Mouse (Mus musculus) E14TG2a.4 (cell line): Measurements from ENCODE around the gene Sh3d19.
A peak's percentile ranks its signal among the peaks of the same experiment; 100 is the strongest.

Experiments
- H3K27me3 ChIP-seq: 2 replicates; pipeline ENCODE4 v1.6.1; 2014; ENCODE audit warnings: low read length, control low read depth; ENCODE audit not compliant: insufficient read depth
- H3K36me3 ChIP-seq: 2 replicates; pipeline ENCODE4 v1.6.1; 2014; ENCODE audit warnings: low read length, control low read depth; ENCODE audit not compliant: insufficient read depth
- H3K4me1 ChIP-seq: replicated peaks from 2 replicates; pipeline ENCODE4 v1.6.1; 2014; ENCODE audit warnings: low read depth, low read length, control low read depth
- H3K4me3 ChIP-seq: replicated peaks from 2 replicates; pipeline ENCODE4 v1.5.1; 2014; ENCODE audit warnings: mild to moderate bottlenecking, low read length
- H3K9me3 ChIP-seq: 2 replicates; pipeline ENCODE4 v1.6.1; 2014; ENCODE audit warnings: low read length, control low read depth
- CTCF ChIP-seq: conservative IDR thresholded peaks from 2 replicates; pipeline ENCODE4 v1.5.1; 2014; ENCODE audit warnings: low read length
- NANOG ChIP-seq: IDR thresholded peaks from 2 replicates; pipeline ENCODE4 v1.6.1; 2014; ENCODE audit warnings: borderline replicate concordance, low read length, mixed read lengths
- POU5F1 ChIP-seq: IDR thresholded peaks from 2 replicates; pipeline ENCODE4 v1.6.1; 2014; ENCODE audit warnings: low read length, borderline replicate concordance

Sh3d19 gene

GRCm38 (mm10) chr3:86047686-86048408 lies 76.9 kb downstream of the Sh3d19 start:
- Histone ChIP-seq H3K4me1 (no peaks in the 10 kb centered on the region), H3K4me3 (no peak overlapping the region), H3K9me3 (peaks cover 9% of the 10 kb centered on the region), H3K27me3 (no peaks in the 10 kb centered on the region), H3K36me3 (peaks cover 13% of the 10 kb centered on the region)
- TF ChIP-seq NANOG (no peak), POU5F1 (no peak), CTCF (peak; percentile 61)

DNA sequence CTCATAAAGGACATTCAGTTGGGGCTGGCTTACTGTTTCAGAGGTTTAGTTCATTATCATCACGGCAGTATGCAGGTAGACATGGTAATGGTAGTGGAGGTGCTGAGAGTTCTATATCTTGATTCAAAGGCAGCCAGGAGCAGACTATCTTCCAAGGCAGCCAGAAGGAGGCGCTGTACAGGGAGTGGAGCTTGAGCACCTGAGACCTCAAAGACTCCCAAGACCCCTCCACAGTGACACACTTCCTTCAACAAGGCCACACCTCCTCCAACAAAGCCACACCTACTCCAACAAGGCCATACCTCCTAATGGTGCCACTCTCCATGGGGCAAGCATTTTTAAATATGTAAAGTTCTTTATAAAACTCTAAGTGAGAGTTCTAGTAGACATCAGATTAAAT lies 78.1 kb downstream of the Sh3d19 start:
- TF ChIP-seq CTCF (peak; percentile 17; the same call in 1 of the 2 replicates), NANOG (no peak)
- Histone ChIP-seq H3K27me3 (no peaks in the 10 kb centered on the region), H3K4me3 (no peak overlapping the region), H3K9me3 (peaks cover 9% of the 10 kb centered on the region), H3K36me3 (peaks cover 10% of the 10 kb centered on the region), H3K4me1 (no peaks in the 10 kb centered on the region)

GRCm38 (mm10) chr3:86056678-86057077 lies 85.8 kb downstream of the Sh3d19 start:
- TF ChIP-seq NANOG = no peak
- no peak for TF ChIP-seq POU5F1
- TF ChIP-seq CTCF = no peak
- no peaks in the 10 kb centered on the region for H3K9me3 ChIP-seq
- peaks cover 7% of the 10 kb centered on the region; the same call in 1 of the 2 replicates for H3K4me1 ChIP-seq

GRCm38 (mm10) chr3:86057436-86058095 lies 86.7 kb downstream of the Sh3d19 start:
- Histone ChIP-seq H3K4me1 (peaks cover 7% of the 10 kb centered on the region; the same call in 1 of the 2 replicates), H3K27me3 (no peaks in the 10 kb centered on the region), H3K9me3 (no peaks in the 10 kb centered on the region), H3K36me3 (no peaks in the 10 kb centered on the region), H3K4me3 (no peak overlapping the region)
- no peak for TF ChIP-seq NANOG
- TF ChIP-seq POU5F1 = no peak
- TF ChIP-seq CTCF = no peak

More at GRCm38 (mm10) chr3:86056678-86057077, 85.8 kb downstream of the Sh3d19 start:
- H3K36me3 ChIP-seq = no peaks in the 10 kb centered on the region
- H3K27me3 ChIP-seq = no peaks in the 10 kb centered on the region
- H3K4me3 ChIP-seq = no peak overlapping the region

DNA sequence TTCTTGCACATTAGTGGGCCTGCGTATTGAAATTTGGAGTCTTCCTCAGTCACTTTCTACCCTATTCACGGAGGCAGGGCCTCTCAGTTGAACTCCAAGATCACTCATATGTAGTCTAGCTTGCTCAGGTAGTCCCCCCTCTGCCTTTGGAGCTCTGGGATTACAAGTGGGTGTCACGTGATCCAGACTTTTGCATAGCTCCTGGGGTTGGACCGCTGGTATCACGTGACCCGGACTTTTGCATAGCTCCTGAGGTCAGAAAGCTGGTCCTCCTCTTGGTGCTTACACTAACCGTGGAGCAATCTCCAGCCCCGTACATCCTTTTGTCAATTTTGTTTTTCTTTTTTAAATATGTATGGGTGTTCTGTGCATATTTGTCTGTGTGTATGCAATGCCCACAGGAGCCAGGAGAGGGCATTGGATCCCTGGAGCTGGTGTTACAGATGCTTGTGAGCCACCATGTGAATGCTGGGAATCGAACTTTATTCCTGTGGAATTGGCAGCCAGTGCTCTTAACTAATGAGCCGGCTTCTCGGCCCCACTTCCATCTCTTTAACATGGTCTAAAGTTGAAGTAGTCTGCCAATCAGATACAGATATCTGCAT lies 98.8 kb downstream of the Sh3d19 start:
- Histone ChIP-seq H3K4me3 (no peak overlapping the region), H3K36me3 (no peaks in the 10 kb centered on the region), H3K27me3 (no peaks in the 10 kb centered on the region), H3K9me3 (no peaks in the 10 kb centered on the region), H3K4me1 (peaks cover 11% of the 10 kb centered on the region)
- TF ChIP-seq CTCF (peak; percentile 36), NANOG (no peak)

DNA sequence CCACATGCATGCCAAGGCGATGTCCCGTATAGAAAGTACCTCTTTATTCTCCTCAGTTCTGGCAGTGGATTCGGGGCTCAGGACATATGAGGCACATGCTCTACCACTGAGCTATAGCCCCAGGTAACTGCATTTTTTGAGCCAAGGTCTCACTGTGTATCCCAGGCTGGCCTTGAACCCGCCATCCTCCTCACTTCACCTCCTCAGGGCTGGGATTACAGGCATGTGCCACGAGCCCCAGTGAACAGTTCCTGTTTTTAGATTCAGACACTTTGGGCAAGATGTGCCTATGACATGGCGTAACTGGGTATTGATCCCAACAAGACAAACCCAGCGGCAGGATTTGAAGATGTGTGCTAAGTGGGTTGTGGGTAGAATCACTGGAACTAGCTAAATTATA lies 99.9 kb downstream of the Sh3d19 start:
- no peaks in the 10 kb centered on the region for H3K27me3 ChIP-seq
- no peaks in the 10 kb centered on the region for H3K36me3 ChIP-seq

DNA sequence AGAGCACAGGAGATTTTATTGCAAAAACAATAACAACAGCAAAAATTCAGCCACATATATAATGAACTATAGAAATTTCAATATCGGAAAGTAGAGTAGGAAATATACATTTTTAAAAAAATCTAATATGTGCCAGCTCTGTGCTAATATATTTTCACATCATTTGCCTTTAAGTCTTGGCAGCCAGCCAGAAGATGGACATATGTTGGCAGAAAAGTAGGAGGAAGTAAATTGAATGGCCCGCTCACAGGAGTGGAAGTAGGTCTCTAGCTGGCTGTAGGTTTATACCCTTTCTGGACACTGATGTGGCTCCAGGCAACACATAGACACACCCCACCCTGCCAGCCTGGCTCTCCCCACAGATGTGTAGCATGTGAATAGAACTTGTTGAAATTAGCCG lies 101.2 kb downstream of the Sh3d19 start:
- TF ChIP-seq POU5F1 = no peak
- no peak for TF ChIP-seq NANOG
- no peak for TF ChIP-seq CTCF

More for the DNA sequence above, 99.9 kb downstream of the Sh3d19 start:
- Histone ChIP-seq H3K4me1 (peaks cover 11% of the 10 kb centered on the region), H3K9me3 (no peaks in the 10 kb centered on the region), H3K4me3 (no peak overlapping the region)
- no peak for TF ChIP-seq NANOG
- no peak for TF ChIP-seq CTCF
- TF ChIP-seq POU5F1 = no peak

DNA sequence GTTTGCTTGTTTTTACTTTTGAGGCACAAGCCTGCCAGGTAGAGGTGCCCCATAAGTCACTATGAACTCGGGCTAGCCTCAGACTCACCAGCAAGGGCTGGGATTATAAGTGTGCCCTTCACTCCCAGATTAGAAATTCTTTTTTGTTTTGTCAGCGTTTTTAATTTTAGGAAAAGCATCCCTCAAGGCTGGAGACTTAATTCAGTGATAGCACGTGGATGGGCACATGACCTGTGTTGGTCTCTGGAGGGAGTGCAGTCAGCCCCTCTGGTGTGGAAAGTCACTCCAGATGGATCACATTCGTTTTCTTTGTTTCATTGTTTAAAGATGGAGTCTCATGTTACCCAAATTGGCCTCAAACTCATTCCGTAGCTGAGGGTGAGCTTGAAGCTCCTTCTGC lies 102.0 kb downstream of the Sh3d19 start:
- Histone ChIP-seq H3K27me3 (no peaks in the 10 kb centered on the region), H3K4me3 (no peak overlapping the region), H3K9me3 (no peaks in the 10 kb centered on the region), H3K4me1 (peaks cover 11% of the 10 kb centered on the region), H3K36me3 (no peaks in the 10 kb centered on the region)
- no peak for TF ChIP-seq POU5F1
- TF ChIP-seq CTCF = no peak
- no peak for TF ChIP-seq NANOG

More for the DNA sequence above, 101.2 kb downstream of the Sh3d19 start:
- H3K9me3 ChIP-seq = no peaks in the 10 kb centered on the region
- H3K36me3 ChIP-seq = no peaks in the 10 kb centered on the region
- peaks cover 11% of the 10 kb centered on the region for H3K4me1 ChIP-seq
- no peak overlapping the region for H3K4me3 ChIP-seq
- no peaks in the 10 kb centered on the region for H3K27me3 ChIP-seq
